Mouse (Mus musculus): ENCODE results near the gene Loxl4. TPM values are rescaled to one million over a fixed set of nuclear protein-coding genes. Genes with fewer than 3 reads are reported as not detected.

Gene Loxl4
- total RNA-seq (2021): under 1 TPM; 0.20 to 0.35 TPM
- long read RNA-seq, experiment 1: 0 reads
- long read RNA-seq, experiment 2: 0 reads

GRCm38 (mm10) chr19:42612654-42613053 lies at the start of gene Loxl4:
Gene Loxl4 (minus strand): TSS chr19:42612813.
- intact Hi-C loops (cut with DNase I): no loop called here
- peak within 1 kb of the TSS; percentile 40 for H3K4me3 ChIP-seq

GRCm38 (mm10) chr19:42661430-42662164 lies 49.0 kb upstream of the Loxl4 start:
- TF ChIP-seq CTCF (IDR thresholded peaks at IDR 0.05): peak; percentile 62
- Histone ChIP-seq H3K4me3 (no peak overlapping the region), H3K27ac (no peak overlapping the region)
- no peak for DNase-seq (ENCODE audit: extremely low spot score in 1 of 2, low spot score in 2 of 2)
- intact Hi-C loops (cut with DNase I): loop anchor here (1.0 kb wide), 1 partner anchor 83 kb away; no protein-coding TSS in a partner anchor

More at GRCm38 (mm10) chr19:42612654-42613053, at the start of gene Loxl4:
- TF ChIP-seq CTCF (IDR thresholded peaks at IDR 0.05): no peak
- no peak for DNase-seq (ENCODE audit: extremely low spot score in 1 of 2, low spot score in 2 of 2)
- no peak within 1 kb of the TSS for H3K27ac ChIP-seq

GRCm38 (mm10) chr19:42660244-42660565 lies 47.6 kb upstream of the Loxl4 start:
- no peak overlapping the region for H3K4me3 ChIP-seq
- intact Hi-C loops (cut with DNase I): no loop called here
- no peak for TF ChIP-seq CTCF (IDR thresholded peaks at IDR 0.05)
- no peak for DNase-seq (ENCODE audit: extremely low spot score in 1 of 2, low spot score in 2 of 2)
- no peak overlapping the region for H3K27ac ChIP-seq

- no peak for TF ChIP-seq CTCF (IDR thresholded peaks at IDR 0.05)
- DNase-seq (ENCODE audit: extremely low spot score in 1 of 2, low spot score in 2 of 2): peak; percentile 50 to 56
- intact Hi-C loops (cut with DNase I): loop anchor here (5.0 to 10.0 kb wide), 2 partner anchors 222 to 445 kb away; no protein-coding TSS in a partner anchor
- H3K4me3 ChIP-seq: no peak overlapping the region
- no peak overlapping the region for H3K27ac ChIP-seq
Measured at GRCm38 (mm10) chr19:42659354-42660243, 47.0 kb upstream of the Loxl4 start.

GRCm38 (mm10) chr19:42658435-42659135 lies 46.0 kb upstream of the Loxl4 start:
- no peak for TF ChIP-seq CTCF (IDR thresholded peaks at IDR 0.05)
- intact Hi-C loops (cut with DNase I): loop anchor here (5.0 to 10.0 kb wide), 2 partner anchors 221 to 444 kb away; no protein-coding TSS in a partner anchor
- H3K4me3 ChIP-seq: no peak overlapping the region
- H3K27ac ChIP-seq: no peak overlapping the region
- no peak for DNase-seq (ENCODE audit: extremely low spot score in 1 of 2, low spot score in 2 of 2)

GRCm38 (mm10) chr19:42657769-42658168 lies 45.2 kb upstream of the Loxl4 start:
- intact Hi-C loops (cut with DNase I): loop anchor here (5.0 to 10.0 kb wide), 2 partner anchors 220 to 443 kb away; no protein-coding TSS in a partner anchor
- no peak overlapping the region for H3K4me3 ChIP-seq
- no peak overlapping the region for H3K27ac ChIP-seq
- DNase-seq (ENCODE audit: extremely low spot score in 1 of 2, low spot score in 2 of 2): no peak
- TF ChIP-seq CTCF (IDR thresholded peaks at IDR 0.05): no peak

GRCm38 (mm10) chr19:42657306-42657705 lies 44.7 kb upstream of the Loxl4 start:
- Histone ChIP-seq H3K27ac (no peak overlapping the region), H3K4me3 (no peak overlapping the region)
- DNase-seq (ENCODE audit: extremely low spot score in 1 of 2, low spot score in 2 of 2): no peak
- intact Hi-C loops (cut with DNase I): loop anchor here (5.0 to 10.0 kb wide), 2 partner anchors 220 to 443 kb away; no protein-coding TSS in a partner anchor
- no peak for TF ChIP-seq CTCF (IDR thresholded peaks at IDR 0.05)

- peak; percentile 71 to 77 for DNase-seq (ENCODE audit: extremely low spot score in 1 of 2, low spot score in 2 of 2)
- intact Hi-C loops (cut with DNase I): loop anchor here (1.0 to 10.0 kb wide), 3 partner anchors 66 to 440 kb away; no protein-coding TSS in a partner anchor
- Histone ChIP-seq H3K27ac (no peak overlapping the region), H3K4me3 (no peak overlapping the region)
- peak; percentile 77 for TF ChIP-seq CTCF (IDR thresholded peaks at IDR 0.05)
Measured at GRCm38 (mm10) chr19:42655006-42655405, 42.4 kb upstream of the Loxl4 start.

- intact Hi-C loops (cut with DNase I): loop anchor here (2.0 to 10.0 kb wide), 2 partner anchors 336 to 438 kb away; no protein-coding TSS in a partner anchor
- Histone ChIP-seq H3K4me3 (no peak overlapping the region), H3K27ac (no peak overlapping the region)
- no peak for TF ChIP-seq CTCF (IDR thresholded peaks at IDR 0.05)
- no peak for DNase-seq (ENCODE audit: extremely low spot score in 1 of 2, low spot score in 2 of 2)
Measured at GRCm38 (mm10) chr19:42653091-42653490, 40.5 kb upstream of the Loxl4 start.

GRCm38 (mm10) chr19:42652425-42652824 lies 39.8 kb upstream of the Loxl4 start:
- Histone ChIP-seq H3K4me3 (no peak overlapping the region), H3K27ac (no peak overlapping the region)
- intact Hi-C loops (cut with DNase I): loop anchor here (2.0 to 10.0 kb wide), 2 partner anchors 336 to 438 kb away; no protein-coding TSS in a partner anchor
- TF ChIP-seq CTCF (IDR thresholded peaks at IDR 0.05): no peak
- no peak for DNase-seq (ENCODE audit: extremely low spot score in 1 of 2, low spot score in 2 of 2)

- TF ChIP-seq CTCF (IDR thresholded peaks at IDR 0.05): no peak
- intact Hi-C loops (cut with DNase I): no loop called here
- Histone ChIP-seq H3K4me3 (no peak overlapping the region), H3K27ac (no peak overlapping the region)
- DNase-seq (ENCODE audit: extremely low spot score in 1 of 2, low spot score in 2 of 2): no peak
Measured at GRCm38 (mm10) chr19:42640211-42640610, 27.6 kb upstream of the Loxl4 start.
